Mouse (Mus musculus): ENCODE data around the gene Magea2. TPM values are rescaled to one million over a fixed set of nuclear protein-coding genes. Genes with fewer than 3 reads are reported as not detected.
"Not testable (repeated sequence)": the region's sequence is repeated elsewhere in the genome, so short reads cannot be mapped to it uniquely, and the experiment has no call there.

Gene Magea2
- not detected in 2 replicates for polyA plus RNA-seq (2015; fragmentation: Nextera tagmentation; extraction: Ambion mirVana)

DNA sequence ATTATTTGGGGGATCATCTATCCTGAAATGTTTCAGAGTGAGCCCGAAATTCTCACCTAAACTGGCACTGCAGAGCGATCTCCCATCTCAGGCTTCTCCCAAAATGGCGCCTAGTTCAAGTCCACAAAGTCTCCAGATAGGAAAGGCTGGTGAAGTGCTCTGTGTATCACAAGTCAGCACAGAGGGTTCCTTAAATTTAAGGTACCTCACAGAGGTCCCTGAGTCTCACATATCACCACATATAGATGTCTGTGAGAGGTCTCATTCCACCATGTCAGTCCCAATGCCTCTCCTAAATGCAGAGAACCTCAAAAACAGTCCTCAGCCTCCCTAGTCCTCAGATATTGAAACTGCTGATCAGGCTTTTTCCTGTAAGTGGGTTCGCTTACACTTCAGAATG lies at the start of gene Magea2:
Gene Magea2, minus strand, starts transcription at position 101 of the 400 bp plus-strand sequence.
- H3K9ac ChIP-seq; H3K4me3 ChIP-seq; H3K27ac ChIP-seq; H3K27me3 ChIP-seq; H3K4me1 ChIP-seq; H3K36me3 ChIP-seq; ATAC-seq (ENCODE audit: insufficient number of reproducible peaks, low FRiP score, low TSS enrichment, low read depth); H3K4me2 ChIP-seq; H3K9me3 ChIP-seq: not testable (repeated sequence)
- WGBS = 84% methylated on average over 4 of the region's 4 CpGs

DNA sequence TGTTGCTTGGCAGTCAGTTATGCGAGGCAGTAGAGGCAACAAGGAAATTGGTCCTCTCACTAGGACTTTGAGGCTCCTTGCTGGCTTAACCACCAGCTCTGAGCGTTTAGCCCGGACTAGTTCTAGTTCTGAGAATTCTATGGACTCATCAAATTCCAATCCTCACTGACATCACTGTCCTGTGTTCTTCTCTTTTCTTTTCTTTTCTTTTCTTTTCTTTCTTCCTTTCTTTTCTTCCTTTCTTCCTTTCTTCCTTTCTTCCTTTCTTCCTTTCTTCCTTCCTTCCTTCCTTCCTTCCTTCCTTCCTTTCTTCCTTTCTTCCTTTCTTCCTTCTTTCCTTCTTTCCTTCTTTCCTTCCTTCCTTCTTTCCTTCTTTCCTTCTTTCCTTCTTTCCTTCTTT lies 34.8 kb upstream of the Magea2 start, which contains the start of gene Cldn34b2:
Gene Cldn34b2, minus strand, starts transcription at position 101 of the 400 bp plus-strand sequence.
- not testable (repeated sequence) for H3K27ac ChIP-seq; ATAC-seq (ENCODE audit: insufficient number of reproducible peaks, low FRiP score, low TSS enrichment, low read depth); H3K4me1 ChIP-seq; H3K9ac ChIP-seq; H3K9me3 ChIP-seq; H3K27me3 ChIP-seq; H3K36me3 ChIP-seq; H3K4me3 ChIP-seq; H3K4me2 ChIP-seq
- WGBS = 89% methylated on average over 3 of the region's 3 CpGs

DNA sequence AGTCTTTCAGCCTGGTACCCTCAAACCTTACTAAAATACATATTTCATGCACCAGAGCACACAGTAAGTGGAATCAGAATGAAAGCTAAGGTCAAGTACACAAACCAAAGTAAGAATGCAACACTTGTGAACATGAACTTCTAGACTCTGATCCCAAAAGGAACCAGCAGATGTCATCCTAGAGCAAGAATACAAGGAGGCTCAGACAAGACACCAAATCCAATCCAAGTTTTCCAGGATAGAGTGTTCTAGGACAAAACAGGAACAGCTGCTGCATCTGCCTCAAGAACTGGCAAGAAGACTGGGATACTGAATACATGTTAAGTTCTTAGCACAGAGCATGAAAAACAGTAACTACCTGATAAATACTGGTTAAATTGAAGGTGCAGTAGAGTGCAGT lies 4.6 kb upstream of the Magea2 start:
- Histone ChIP-seq H3K9ac (no peak overlapping the region), H3K27me3 (no peaks in the 10 kb centered on the region), H3K9me3 (no peaks in the 10 kb centered on the region), H3K4me1 (no peaks in the 10 kb centered on the region), H3K4me3 (no peak overlapping the region), H3K27ac (no peak overlapping the region), H3K4me2 (no peak overlapping the region), H3K36me3 (no peaks in the 10 kb centered on the region)
- no peak for ATAC-seq (ENCODE audit: insufficient number of reproducible peaks, low FRiP score, low TSS enrichment, low read depth)

GRCm38 (mm10) chrX:155089693-155090092 lies 3.8 kb downstream of the Magea2 start, which contains the start of gene Magea1:
TSS of gene Magea1 (minus strand) at chrX:155089793.
- not testable (repeated sequence) for H3K4me2 ChIP-seq; H3K9ac ChIP-seq; H3K4me3 ChIP-seq; ATAC-seq (ENCODE audit: insufficient number of reproducible peaks, low FRiP score, low TSS enrichment, low read depth); H3K4me1 ChIP-seq; H3K36me3 ChIP-seq; H3K9me3 ChIP-seq; H3K27ac ChIP-seq; H3K27me3 ChIP-seq
- 87% methylated on average over 1 of the region's 2 CpGs for WGBS

- not testable (repeated sequence) for H3K4me3 ChIP-seq; H3K4me2 ChIP-seq; H3K4me1 ChIP-seq; ATAC-seq (ENCODE audit: insufficient number of reproducible peaks, low FRiP score, low TSS enrichment, low read depth); H3K36me3 ChIP-seq; H3K27me3 ChIP-seq; H3K27ac ChIP-seq; H3K9ac ChIP-seq; H3K9me3 ChIP-seq
- 83% methylated on average over 16 of the region's 16 CpGs for WGBS
Observed at GRCm38 (mm10) chrX:155063045-155063444, 30.4 kb downstream of the Magea2 start, which contains the start of gene Magea5. TSS of gene Magea5 (minus strand) at chrX:155063145.

DNA sequence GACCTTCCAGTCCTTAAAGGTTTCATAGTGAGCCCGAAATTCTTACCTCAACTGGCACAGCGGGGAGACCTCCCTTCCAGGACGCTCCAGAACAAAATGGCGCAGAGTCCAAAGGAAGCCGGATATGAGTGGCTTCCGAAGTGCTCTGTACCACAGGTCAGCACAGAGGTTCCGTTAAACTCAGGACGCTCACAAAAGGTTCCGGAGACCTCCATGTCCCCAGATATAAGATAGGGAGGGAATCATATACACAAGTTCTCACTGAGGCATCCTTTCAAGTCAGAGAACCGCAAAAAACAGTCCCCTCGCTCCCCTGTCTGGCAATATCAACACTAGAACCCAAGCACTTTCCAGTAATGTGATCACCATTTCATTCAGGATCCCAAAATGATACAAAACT lies 97.7 kb downstream of the Magea2 start, which contains the start of gene Magea8:
Gene Magea8, minus strand, starts transcription at position 101 of the 400 bp plus-strand sequence.
- H3K27me3 ChIP-seq; H3K9me3 ChIP-seq; H3K36me3 ChIP-seq; H3K27ac ChIP-seq; H3K4me1 ChIP-seq; H3K9ac ChIP-seq; H3K4me2 ChIP-seq; H3K4me3 ChIP-seq; ATAC-seq (ENCODE audit: insufficient number of reproducible peaks, low FRiP score, low TSS enrichment, low read depth): not testable (repeated sequence)
- 86% methylated on average over 11 of the region's 11 CpGs for WGBS

Other genes starting within 250 kb of the Magea2 start
- not detected in 2 replicates for gene Cldn34b1, start 203.4 kb downstream of the Magea2 start, polyA plus RNA-seq (2015; fragmentation: Nextera tagmentation; extraction: Ambion mirVana)
- not detected in 2 replicates for gene Magea6, start 157.7 kb downstream of the Magea2 start, polyA plus RNA-seq (2015; fragmentation: Nextera tagmentation; extraction: Ambion mirVana)
- gene Magea3, start 144.2 kb downstream of the Magea2 start, polyA plus RNA-seq (2015; fragmentation: Nextera tagmentation; extraction: Ambion mirVana) = not detected in 2 replicates
- not detected in 2 replicates for gene Magea8, start 97.8 kb downstream of the Magea2 start, polyA plus RNA-seq (2015; fragmentation: Nextera tagmentation; extraction: Ambion mirVana)
- gene Magea5, start 30.5 kb downstream of the Magea2 start, polyA plus RNA-seq (2015; fragmentation: Nextera tagmentation; extraction: Ambion mirVana) = not detected in 2 replicates
- gene Magea1, start 3.9 kb downstream of the Magea2 start, polyA plus RNA-seq (2015; fragmentation: Nextera tagmentation; extraction: Ambion mirVana) = not detected in 2 replicates
- gene Cldn34b2, start 34.7 kb upstream of the Magea2 start, polyA plus RNA-seq (2015; fragmentation: Nextera tagmentation; extraction: Ambion mirVana) = not detected in 2 replicates
- gene Sat1, start 122.8 kb upstream of the Magea2 start, polyA plus RNA-seq (2015; fragmentation: Nextera tagmentation; extraction: Ambion mirVana) = 152 and 162 TPM in 2 replicates
- 58.1 and 61.6 TPM in 2 replicates for gene Acot9, start 168.8 kb upstream of the Magea2 start, polyA plus RNA-seq (2015; fragmentation: Nextera tagmentation; extraction: Ambion mirVana)
- gene Prdx4, start 247.1 kb upstream of the Magea2 start, polyA plus RNA-seq (2015; fragmentation: Nextera tagmentation; extraction: Ambion mirVana) = 306 and 308 TPM in 2 replicates

Data from limb, embryonic 15.5 days (tissue).